8 mouse cellular contexts compared by ENCODE assay signal in the genomic region with DNA sequence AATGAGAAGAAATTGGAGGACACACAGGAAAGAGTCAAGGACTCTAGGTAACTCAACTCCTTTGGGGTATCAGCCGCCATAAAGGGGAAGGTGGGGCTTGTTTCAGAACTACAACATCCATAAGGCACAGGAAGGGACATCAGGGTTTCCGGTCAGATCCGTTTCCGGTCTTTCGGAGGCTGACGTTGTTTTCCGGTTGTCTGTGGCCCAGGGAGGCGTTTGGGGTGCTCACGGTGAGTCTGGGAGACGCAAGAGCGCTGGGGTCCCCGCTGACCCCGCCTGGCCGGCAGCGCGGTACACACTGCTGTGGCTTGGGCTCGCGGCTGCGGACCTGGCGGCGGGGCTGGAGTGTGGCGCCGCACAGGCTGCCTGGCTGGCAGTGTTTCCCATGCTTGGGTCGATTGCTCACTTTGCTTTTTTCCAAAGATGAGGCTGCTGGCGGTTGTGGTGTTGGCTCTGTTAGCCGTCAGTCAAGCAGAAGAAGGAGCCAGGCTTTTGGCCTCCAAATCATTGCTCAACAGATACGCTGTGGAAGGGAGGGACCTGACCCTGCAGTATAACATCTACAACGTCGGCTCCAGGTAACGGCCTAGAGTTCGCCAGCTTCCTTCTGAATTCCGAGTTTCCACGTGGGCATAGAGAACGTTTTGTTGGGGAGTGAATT. TPM values are rescaled to one million over a fixed set of nuclear protein-coding genes. Genes with fewer than 3 reads are reported as not detected.
A peak's percentile ranks its signal among the peaks of the same experiment; 100 is the strongest.
DNase-seq lines count a peak whose midpoint lies in the region; ATAC-seq lines count a peak whose summit lies in the region.

No protein-coding gene starts in this region.

- H3K4me1 ChIP-seq in intestine, embryonic 14.5 days (replicated peaks; ENCODE audit: control insufficient read depth, insufficient read depth, low read length), result peaks cover 7% of the 10 kb centered on the region

- peaks cover 24% of the 10 kb centered on the region for H3K36me3 ChIP-seq in intestine, embryonic 14.5 days (ENCODE audit: control insufficient read depth, insufficient read depth, low read length)

- peak; percentile 83 for DNase-seq in adrenal gland, adult 8-10 months
- DNase-seq in embryo, embryonic 11 days, result peak; percentile 89
- DNase-seq in gastrocnemius, postnatal 25 days, result peak; percentile 79
- peak; percentile 79 for DNase-seq in intestine, embryonic 14.5 days (ENCODE audit: low spot score)
- DNase-seq in left cerebral cortex, postnatal 10 days (ENCODE audit: extremely low spot score in 1 of 2, low spot score in 2 of 2), result peak; percentile 78 to 82
- DNase-seq in right cerebral cortex, postnatal 14 days, result peak; percentile 66
- DNase-seq in yolk sac, embryonic 10.5 days (ENCODE audit: low spot score), result peak; percentile 84

- no peaks in the 10 kb centered on the region for H3K9me3 ChIP-seq in intestine, embryonic 14.5 days (ENCODE audit: control insufficient read depth, low read length)

- WGBS in intestine, embryonic 14.5 days, result under 1% methylated on average over 34 of the region's 34 CpGs

- intact Hi-C loops in left cerebral cortex, postnatal 10 days (cut with DNase I), result no loop called here

- peak overlapping the region; percentile 96 for H3K4me2 ChIP-seq in intestine, embryonic 14.5 days (ENCODE audit: low read length)

- H3K27me3 ChIP-seq in intestine, embryonic 14.5 days (replicated peaks; ENCODE audit: control insufficient read depth, insufficient read depth, low read length), result no peaks in the 10 kb centered on the region

- peak overlapping the region; percentile 35; the same call in 1 of the 2 replicates for H3K27ac ChIP-seq in intestine, embryonic 14.5 days (ENCODE audit: low read depth)

- peak overlapping the region; percentile 96 for H3K4me3 ChIP-seq in intestine, embryonic 14.5 days (ENCODE audit: low read depth, low read length)

- H3K9ac ChIP-seq in intestine, embryonic 14.5 days (ENCODE audit: low read length), result peak overlapping the region; percentile 79

- ATAC-seq in intestine, embryonic 14.5 days (replicated peaks; ENCODE audit: low FRiP score, low TSS enrichment, low read depth), result peak; percentile 71
- peak; percentile 99 for ATAC-seq in megakaryocyte progenitor cell, adult 5-6 weeks (replicated peaks; ENCODE audit: poor library complexity)

RNA-seq across cellular contexts. Expression of a gene that starts 3.9 kb away (rescaled TPM):
- 100 to 1,000 TPM; 139 to 217 (median 172) TPM for total RNA-seq in adrenal gland, adult 8-10 months (2022)
- total RNA-seq in gastrocnemius, postnatal 25 days (2021), result 10 to 100 TPM; 52.2 to 63.2 TPM
- 290 and 316 TPM in 2 replicates for polyA plus RNA-seq in intestine, embryonic 14.5 days (2014; fragmentation: Nextera tagmentation; extraction: Ambion mirVana)
- total RNA-seq in left cerebral cortex, postnatal 10 days (2021), result 100 to 1,000 TPM; 127 to 128 TPM
- total RNA-seq in megakaryocyte progenitor cell, adult 5-6 weeks (2015), result 438 and 488 TPM in 2 replicates
- total RNA-seq in megakaryocyte progenitor cell, adult 5-6 weeks (2017), result 213 and 253 TPM in 2 replicates

RNA-seq across cellular contexts. Expression of a gene that starts 26.0 kb away (rescaled TPM):
- total RNA-seq in adrenal gland, adult 8-10 months (2022), result 10 to 100 TPM; 64.1 to 81.3 (median 66.7) TPM
- 10 to 100 TPM; 59.6 to 67.2 TPM for total RNA-seq in gastrocnemius, postnatal 25 days (2021)
- polyA plus RNA-seq in intestine, embryonic 14.5 days (2014; fragmentation: Nextera tagmentation; extraction: Ambion mirVana), result 59.0 and 60.8 TPM in 2 replicates
- 10 to 100 TPM; 78.8 to 82.6 TPM for total RNA-seq in left cerebral cortex, postnatal 10 days (2021)
- total RNA-seq in megakaryocyte progenitor cell, adult 5-6 weeks (2015), result 42.0 and 49.7 TPM in 2 replicates
- 40.6 and 47.5 TPM in 2 replicates for total RNA-seq in megakaryocyte progenitor cell, adult 5-6 weeks (2017)

RNA-seq across cellular contexts. Expression of a gene that starts 26.2 kb away (rescaled TPM):
- total RNA-seq in adrenal gland, adult 8-10 months (2022), result 10 to 100 TPM; 22.0 to 48.2 (median 31.5) TPM
- 10 to 100 TPM; 28.1 to 33.0 TPM for total RNA-seq in gastrocnemius, postnatal 25 days (2021)
- polyA plus RNA-seq in intestine, embryonic 14.5 days (2014; fragmentation: Nextera tagmentation; extraction: Ambion mirVana), result 87.0 and 98.4 TPM in 2 replicates
- total RNA-seq in left cerebral cortex, postnatal 10 days (2021), result 100 to 1,000 TPM; 257 to 264 TPM
- 94.1 and 112 TPM in 2 replicates for total RNA-seq in megakaryocyte progenitor cell, adult 5-6 weeks (2015)
- 55.7 and 88.3 TPM in 2 replicates for total RNA-seq in megakaryocyte progenitor cell, adult 5-6 weeks (2017)

RNA-seq across cellular contexts. Expression of a gene that starts 26.7 kb away (rescaled TPM):
- total RNA-seq in adrenal gland, adult 8-10 months (2022), result 100 to 1,000 TPM; 138 to 164 (median 144) TPM
- 10 to 100 TPM; 76.1 to 81.1 TPM for total RNA-seq in gastrocnemius, postnatal 25 days (2021)
- 98.9 and 102 TPM in 2 replicates for polyA plus RNA-seq in intestine, embryonic 14.5 days (2014; fragmentation: Nextera tagmentation; extraction: Ambion mirVana)
- 100 to 1,000 TPM; 109 to 110 TPM for total RNA-seq in left cerebral cortex, postnatal 10 days (2021)
- 42.4 and 46.4 TPM in 2 replicates for total RNA-seq in megakaryocyte progenitor cell, adult 5-6 weeks (2015)
- 93.9 and 115 TPM in 2 replicates for total RNA-seq in megakaryocyte progenitor cell, adult 5-6 weeks (2017)

RNA-seq across cellular contexts. Expression of a gene that starts 31.5 kb away (rescaled TPM):
- total RNA-seq in adrenal gland, adult 8-10 months (2022), result not detected
- total RNA-seq in gastrocnemius, postnatal 25 days (2021), result not detected
- polyA plus RNA-seq in intestine, embryonic 14.5 days (2014; fragmentation: Nextera tagmentation; extraction: Ambion mirVana), result 55.6 and 56.9 TPM in 2 replicates
- total RNA-seq in left cerebral cortex, postnatal 10 days (2021), result not detected
- 0.17 TPM in 1 of 2 replicates, not detected in the other for total RNA-seq in megakaryocyte progenitor cell, adult 5-6 weeks (2015)
- total RNA-seq in megakaryocyte progenitor cell, adult 5-6 weeks (2017), result 0.37 TPM in 1 of 2 replicates, not detected in the other

Comparison
In these comparisons a context has a peak if more than half of its experiments do, and no peak if none do; other contexts are left out.
1. Peak in every context shown above with its lines: DNase-seq, ATAC-seq, H3K4me3 ChIP-seq and H3K27ac ChIP-seq.